Mouse (Mus musculus) bone marrow, adult 2 months (tissue): ENCODE results near the gene Slc26a8. TPM values are rescaled to one million over a fixed set of nuclear protein-coding genes. Genes with fewer than 3 reads are reported as not detected.

Source experiments
- H3K27ac ChIP-seq: fragments of 200-500 bp; 2 replicates; pipeline ENCODE4 v1.5.1; 2012; ENCODE audit warnings: low read depth, mild to moderate bottlenecking, control low read depth, inconsistent platforms, low read length; ENCODE audit not compliant: control insufficient read depth, poor library complexity, insufficient read depth
- H3K4me1 ChIP-seq: fragments of 200-500 bp; 2 replicates; pipeline ENCODE4 v1.6.1; 2011; ENCODE audit warnings: low read length; ENCODE audit not compliant: control insufficient read depth, insufficient read depth
- H3K4me3 ChIP-seq: fragments of 200-500 bp; replicated peaks from 2 replicates; pipeline ENCODE3; 2011; ENCODE audit warnings: mild to moderate bottlenecking, low read depth, low read length, control low read depth; ENCODE audit not compliant: control insufficient read depth
- CTCF ChIP-seq: fragments of 200-500 bp; IDR thresholded peaks from 2 replicates; pipeline ENCODE4 v1.5.1; 2011; ENCODE audit warnings: low read length, control low read depth; ENCODE audit not compliant: control insufficient read depth, insufficient read depth
- POLR2A ChIP-seq: fragments of 200-500 bp; IDR thresholded peaks from 2 replicates; pipeline ENCODE4 v1.6.1; 2011; ENCODE audit warnings: low read depth, mild to moderate bottlenecking, control low read depth, low read length, borderline replicate concordance; ENCODE audit not compliant: control insufficient read depth
- WGBS: fragments of 180-500 bp; shearing (Covaris S2); methylation state at CpG from one replicate; pipeline ENCODE4 v1.1.7; 2018; 5-methylcytosine and 5-hydroxymethylcytosine counted together
- polyA plus RNA-seq: library from polyadenylated mRNA; stranded (reverse); fragments of >200 nt; gene quantifications from 2 replicates; pipeline ENCODE4 v1.2.4, GENCODE M21; 2011; ENCODE audit warnings: low replicate concordance; ENCODE audit not compliant: missing spikeins, insufficient read depth, insufficient read length

Gene Slc26a8
- polyA plus RNA-seq, 1 experiment, result 5.3 TPM

- 94% methylated on average over 3 of the region's 3 CpGs for WGBS
- H3K4me1 ChIP-seq, result peaks cover 6% of the 10 kb centered on the region; the same call in 1 of the 2 replicates
- TF ChIP-seq POLR2A (no peak), CTCF (no peak)
- no peak overlapping the region for H3K4me3 ChIP-seq
- no peak overlapping the region for H3K27ac ChIP-seq
Measured at GRCm38 (mm10) chr17:28714006-28714405, 24.0 kb upstream of the Slc26a8 start.

GRCm38 (mm10) chr17:28712305-28712704 lies 22.3 kb upstream of the Slc26a8 start:
- TF ChIP-seq CTCF (no peak), POLR2A (no peak)
- Histone ChIP-seq H3K4me1 (peaks cover 6% of the 10 kb centered on the region; the same call in 1 of the 2 replicates), H3K27ac (no peak overlapping the region), H3K4me3 (no peak overlapping the region)
- WGBS, result 75% methylated on average over 6 of the region's 6 CpGs

- H3K27ac ChIP-seq, result no peak overlapping the region
- 94% methylated on average over 6 of the region's 6 CpGs for WGBS
- peaks cover 6% of the 10 kb centered on the region; the same call in 1 of the 2 replicates for H3K4me1 ChIP-seq
- no peak overlapping the region for H3K4me3 ChIP-seq
- TF ChIP-seq CTCF (no peak), POLR2A (no peak)
Measured at GRCm38 (mm10) chr17:28711237-28711636, 21.2 kb upstream of the Slc26a8 start.

GRCm38 (mm10) chr17:28710291-28710688 lies 20.3 kb upstream of the Slc26a8 start:
- H3K27ac ChIP-seq, result no peak overlapping the region
- no peak for TF ChIP-seq CTCF
- TF ChIP-seq POLR2A, result no peak
- no peak overlapping the region for H3K4me3 ChIP-seq
- WGBS, result 76% methylated on average over 8 of the region's 8 CpGs
- peaks cover 6% of the 10 kb centered on the region; the same call in 1 of the 2 replicates for H3K4me1 ChIP-seq

- no peak overlapping the region for H3K4me3 ChIP-seq
- TF ChIP-seq CTCF, result no peak
- no peak for TF ChIP-seq POLR2A
- H3K4me1 ChIP-seq, result peaks cover 5% of the 10 kb centered on the region; the same call in 1 of the 2 replicates
- WGBS, result 41% methylated on average over 8 of the region's 8 CpGs
- H3K27ac ChIP-seq, result peak overlapping the region; percentile 2
Measured at GRCm38 (mm10) chr17:28709552-28710290, 19.7 kb upstream of the Slc26a8 start.

GRCm38 (mm10) chr17:28708989-28709388 lies 19.0 kb upstream of the Slc26a8 start:
- 9% methylated on average over 2 of the region's 2 CpGs for WGBS
- H3K4me3 ChIP-seq, result no peak overlapping the region
- H3K27ac ChIP-seq, result no peak overlapping the region
- TF ChIP-seq CTCF (no peak), POLR2A (no peak)
- peaks cover 5% of the 10 kb centered on the region; the same call in 1 of the 2 replicates for H3K4me1 ChIP-seq

- 78% methylated on average over 2 of the region's 2 CpGs for WGBS
Measured at GRCm38 (mm10) chr17:28707816-28708215, 17.8 kb upstream of the Slc26a8 start.

GRCm38 (mm10) chr17:28707136-28707627 lies 17.1 kb upstream of the Slc26a8 start:
- Histone ChIP-seq H3K4me1 (peaks cover 5% of the 10 kb centered on the region; the same call in 1 of the 2 replicates), H3K4me3 (no peak overlapping the region), H3K27ac (no peak overlapping the region)
- TF ChIP-seq CTCF (no peak), POLR2A (no peak)
- 33% methylated on average over 3 of the region's 3 CpGs for WGBS

More at GRCm38 (mm10) chr17:28707816-28708215, 17.8 kb upstream of the Slc26a8 start:
- TF ChIP-seq CTCF (no peak), POLR2A (no peak)
- Histone ChIP-seq H3K27ac (no peak overlapping the region), H3K4me1 (peaks cover 5% of the 10 kb centered on the region; the same call in 1 of the 2 replicates), H3K4me3 (no peak overlapping the region)
